In the genomic region with DNA sequence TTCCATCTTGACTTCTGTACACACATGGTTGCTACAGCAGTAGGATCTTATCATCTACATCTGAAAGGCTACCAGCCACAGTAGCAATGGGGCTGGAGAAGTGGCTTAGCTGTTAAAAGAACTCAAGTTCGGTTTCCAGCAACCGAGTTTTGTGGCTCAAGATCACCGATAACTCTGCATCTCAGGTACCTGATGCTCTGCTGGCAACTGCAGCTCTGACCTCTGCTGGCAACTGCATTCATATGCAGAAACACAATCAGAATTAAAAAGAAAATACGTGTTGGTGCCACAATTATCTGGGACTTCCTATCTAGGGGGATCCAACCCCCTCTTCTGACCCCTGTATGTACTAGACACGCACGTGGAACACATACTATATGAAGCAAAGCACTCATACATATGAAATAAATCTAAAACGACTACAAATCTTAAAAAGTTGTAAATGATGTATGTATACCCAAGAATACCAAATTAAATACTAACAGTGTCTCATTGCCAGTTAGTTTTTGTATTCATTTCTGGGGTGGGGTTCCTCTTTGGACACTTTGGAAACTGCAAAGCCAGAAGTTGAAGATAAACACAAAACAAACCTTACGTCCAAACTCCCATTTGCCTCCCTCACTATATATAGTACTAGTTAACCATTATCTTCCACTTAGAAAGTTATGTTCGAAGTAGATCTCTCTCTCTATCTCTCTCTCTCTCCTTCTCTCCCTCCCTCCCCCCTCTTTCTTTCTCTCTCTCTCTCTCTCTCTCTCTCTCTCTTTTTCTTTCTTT, we compare ENCODE assay signal across 8 mouse cellular contexts. TPM values are rescaled to one million over a fixed set of nuclear protein-coding genes. Genes with fewer than 3 reads are reported as not detected.
A peak's percentile ranks its signal among the peaks of the same experiment; 100 is the strongest.
DNase-seq lines count a peak whose midpoint lies in the region; ATAC-seq and TF ChIP-seq lines count a peak whose summit lies in the region.

No protein-coding gene starts in this region.

- WGBS in heart, embryonic 16.5 days = 16% methylated on average over 9 of the region's 9 CpGs
- WGBS in liver, embryonic 16.5 days (ENCODE audit: insufficient replicate concordance) = 14% methylated on average over 9 of the region's 9 CpGs
- WGBS in cerebellum, adult 2 months = 21% methylated on average over 9 of the region's 9 CpGs

- CTCF ChIA-PET in Patski (lab: Charles Lee) = interaction anchor here (0.8 to 1.7 kb wide), 9 partner anchors 10 to 252 kb away, joined by 3 to 7 read pairs (median 4); no protein-coding TSS in a partner anchor

- H3K27me3 ChIP-seq in Patski = no peaks in the 10 kb centered on the region
- no peaks in the 10 kb centered on the region for H3K27me3 ChIP-seq in heart, embryonic 16.5 days (ENCODE audit: control insufficient read depth, insufficient read depth, low read length)
- no peaks in the 10 kb centered on the region for H3K27me3 ChIP-seq in liver, embryonic 16.5 days (ENCODE audit: control insufficient read depth, insufficient read depth, low read depth, low read length)
- no peaks in the 10 kb centered on the region for H3K27me3 ChIP-seq in cerebellum, adult 2 months (ENCODE audit: control insufficient read depth, insufficient read depth, low read length)

- no peak overlapping the region for H3K27ac ChIP-seq in layer of hippocampus, adult 2 months
- no peak overlapping the region for H3K27ac ChIP-seq in heart, embryonic 16.5 days (ENCODE audit: low read length)
- peak overlapping the region; percentile 3; the same call in 1 of the 2 replicates for H3K27ac ChIP-seq in liver, embryonic 16.5 days (ENCODE audit: low read length)
- no peak overlapping the region; the same call in 1 of the 2 replicates for H3K27ac ChIP-seq in cerebellum, adult 2 months (ENCODE audit: insufficient read depth, low read length)

- peak overlapping the region; percentile 54 for H3K9ac ChIP-seq in heart, embryonic 16.5 days (ENCODE audit: low read length)
- peak overlapping the region; percentile 37; the same call in 1 of the 2 replicates for H3K9ac ChIP-seq in liver, embryonic 16.5 days (ENCODE audit: low read depth, low read length)

- H3K4me1 ChIP-seq in heart, embryonic 16.5 days (ENCODE audit: control insufficient read depth, insufficient read depth, low read length) = peaks cover 10% of the 10 kb centered on the region
- peaks cover 17% of the 10 kb centered on the region for H3K4me1 ChIP-seq in liver, embryonic 16.5 days (ENCODE audit: control insufficient read depth, low read depth, low read length)
- H3K4me1 ChIP-seq in cerebellum, adult 2 months (ENCODE audit: control insufficient read depth, insufficient read depth, low read length) = no peaks in the 10 kb centered on the region

- ATAC-seq in Patski = no peak
- ATAC-seq in heart, embryonic 16.5 days (replicated peaks; ENCODE audit: extremely low read depth, insufficient read depth, low FRiP score) = no peak
- 0 out of 2 replicates have a peak, but pooled peaks have one; percentile 8 for ATAC-seq in liver, embryonic 16.5 days (ENCODE audit: low read depth)

- no peaks in the 10 kb centered on the region for H3K9me3 ChIP-seq in heart, embryonic 16.5 days (replicated peaks; ENCODE audit: control insufficient read depth, low read length)
- H3K9me3 ChIP-seq in liver, embryonic 16.5 days (replicated peaks; ENCODE audit: control insufficient read depth, low read length) = no peaks in the 10 kb centered on the region

- H3K4me2 ChIP-seq in heart, embryonic 16.5 days (ENCODE audit: low read depth, low read length) = peak overlapping the region; percentile 62
- H3K4me2 ChIP-seq in liver, embryonic 16.5 days (ENCODE audit: low read depth, low read length) = peak overlapping the region; percentile 84

- POLR2A ChIA-PET in Patski (lab: Charles Lee) = interaction anchor here (1.4 to 1.5 kb wide), 2 partner anchors 9 to 192 kb away, joined by 3 to 4 read pairs; no protein-coding TSS in a partner anchor

- DNase-seq in layer of hippocampus, adult 2 months (ENCODE audit: low spot score in 2 of 2) = no peak
- DNase-seq in layer of hippocampus, adult 11-12 months (ENCODE audit: low spot score) = no peak
- no peak for DNase-seq in Patski (ENCODE audit: low read depth, low spot score)
- no peak for DNase-seq in cerebellum, adult 2 months
- no peak for DNase-seq in cerebellum, adult 8-10 months
- no peak for DNase-seq in urinary bladder, adult 2 months (ENCODE audit: low spot score)

- peak overlapping the region; percentile 92; the same call in 1 of the 2 replicates for H3K4me3 ChIP-seq in layer of hippocampus, adult 2 months
- peak overlapping the region; percentile 40 for H3K4me3 ChIP-seq in heart, embryonic 16.5 days (ENCODE audit: low read length)
- peak overlapping the region; percentile 45 for H3K4me3 ChIP-seq in liver, embryonic 16.5 days (ENCODE audit: low read depth, low read length)
- no peak overlapping the region for H3K4me3 ChIP-seq in cerebellum, adult 2 months (replicated peaks; ENCODE audit: insufficient read depth, low read depth, low read length)

- no peak for TF ChIP-seq POLR2A in cerebellum, adult 2 months (IDR thresholded peaks at IDR 0.05; ENCODE audit: borderline replicate concordance, insufficient read depth, low read length)

- peak; percentile 33 for TF ChIP-seq CTCF in layer of hippocampus, adult 2 months (conservative IDR thresholded peaks at IDR 0.05)
- TF ChIP-seq CTCF in Patski (IDR thresholded peaks at IDR 0.05) = peak; percentile 60
- TF ChIP-seq CTCF in cerebellum, adult 2 months (IDR thresholded peaks at IDR 0.05; ENCODE audit: borderline replicate concordance, insufficient read depth, low read depth, low read length) = no peak

- in situ Hi-C loops in Patski (cut with MboI; ENCODE audit: low pct_unique_long_range_greater_than_20kb) = no loop called here

- no peaks in the 10 kb centered on the region for H3K36me3 ChIP-seq in heart, embryonic 16.5 days (ENCODE audit: control insufficient read depth, insufficient read depth)
- no peaks in the 10 kb centered on the region for H3K36me3 ChIP-seq in liver, embryonic 16.5 days (ENCODE audit: control insufficient read depth, insufficient read depth)

RNA-seq across cellular contexts. Expression of a gene that starts 0.7 kb away (rescaled TPM):
- 10 to 100 TPM; 31.7 to 34.0 TPM for total RNA-seq in layer of hippocampus, adult 2 months (2021)
- polyA plus RNA-seq in Patski (2021) = 74.3 TPM
- 52.2 and 63.3 TPM in 2 replicates for polyA plus RNA-seq in heart, embryonic 16.5 days (2015; fragmentation: Nextera tagmentation; extraction: Ambion mirVana)
- polyA plus RNA-seq in liver, embryonic 16.5 days (2015; fragmentation: Nextera tagmentation; extraction: Ambion mirVana) = 37.8 and 37.9 TPM in 2 replicates
- polyA plus RNA-seq in cerebellum, adult 2 months (2012; rRNA removed) = 47.2 and 52.2 TPM in 2 replicates
- 63.0 and 79.4 TPM in 2 replicates for polyA plus RNA-seq in urinary bladder, adult 2 months (2012; rRNA removed)
